Mouse (Mus musculus): ENCODE measurements around the gene Crtc1. TPM values are rescaled to one million over a fixed set of nuclear protein-coding genes. Genes with fewer than 3 reads are reported as not detected.

Gene Crtc1
- total RNA-seq (2021) = 100 to 1,000 TPM; 193 to 199 TPM
- long read RNA-seq, full-length matches to known transcripts = 209 of 446 reads
- long read RNA-seq, partial matches to known transcripts = 33 of 446 reads
- long read RNA-seq, other reads (novel, unspliced or antisense) = 204 of 446 reads

DNA sequence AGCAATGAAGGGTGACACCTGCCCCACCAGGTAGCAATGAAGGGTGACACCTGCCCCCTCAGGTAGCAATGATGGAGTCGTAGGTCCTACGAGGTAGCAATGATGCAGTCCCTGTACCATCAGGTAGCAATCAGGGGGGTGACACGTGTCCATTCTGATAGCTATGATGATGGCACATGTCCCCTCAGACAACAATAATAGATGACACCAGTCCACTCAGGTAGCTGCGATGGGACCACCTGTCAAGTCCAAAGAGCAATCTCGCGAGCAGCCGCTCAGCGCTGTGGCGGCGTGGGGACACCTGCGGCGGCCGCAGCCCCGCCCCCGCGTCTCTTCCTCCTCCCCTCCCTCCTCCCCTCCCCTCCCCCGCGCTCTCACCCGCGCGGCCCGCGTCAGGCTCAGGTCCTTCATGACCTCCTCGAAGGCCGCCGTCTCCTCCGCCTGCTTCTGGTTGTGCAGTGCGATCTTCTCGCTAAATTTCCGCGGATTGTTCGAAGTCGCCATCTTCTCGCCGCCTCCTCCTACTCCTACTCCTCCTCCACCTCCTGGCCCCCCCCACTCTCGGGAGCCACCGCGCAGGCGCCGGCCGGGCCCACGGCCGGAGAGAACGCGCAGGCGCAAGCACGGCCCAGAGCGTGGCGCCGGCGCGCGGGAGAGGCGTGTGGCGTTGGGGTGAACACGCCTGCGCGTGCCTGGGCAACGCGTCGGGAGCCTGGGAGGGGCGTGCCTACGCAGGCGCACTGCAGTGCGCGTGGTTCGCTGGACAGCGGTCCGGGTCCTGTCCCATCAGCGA, at the start of gene Crtc1:
Crtc1 (minus strand) TSS at position 525 of the 793 bp plus-strand sequence.
- DNase-seq (ENCODE audit: low spot score in 2 of 2) = peak; percentile 93 to 97

GRCm38 (mm10) chr8:70488931-70489470, 49.6 kb upstream of the Crtc1 start:
- DNase-seq (ENCODE audit: low spot score in 2 of 2) = no peak

- no peak for DNase-seq (ENCODE audit: low spot score in 2 of 2)
Observed at GRCm38 (mm10) chr8:70487993-70488796, 48.8 kb upstream of the Crtc1 start.

- DNase-seq (ENCODE audit: low spot score in 2 of 2) = peak; percentile 54 to 61
Observed at GRCm38 (mm10) chr8:70486941-70487520, 47.7 kb upstream of the Crtc1 start, which contains the start of gene Tmem59l. Tmem59l (minus strand) TSS chr8:70487358.

GRCm38 (mm10) chr8:70486191-70486681, 46.9 kb upstream of the Crtc1 start:
- no peak for DNase-seq (ENCODE audit: low spot score in 2 of 2)

DNA sequence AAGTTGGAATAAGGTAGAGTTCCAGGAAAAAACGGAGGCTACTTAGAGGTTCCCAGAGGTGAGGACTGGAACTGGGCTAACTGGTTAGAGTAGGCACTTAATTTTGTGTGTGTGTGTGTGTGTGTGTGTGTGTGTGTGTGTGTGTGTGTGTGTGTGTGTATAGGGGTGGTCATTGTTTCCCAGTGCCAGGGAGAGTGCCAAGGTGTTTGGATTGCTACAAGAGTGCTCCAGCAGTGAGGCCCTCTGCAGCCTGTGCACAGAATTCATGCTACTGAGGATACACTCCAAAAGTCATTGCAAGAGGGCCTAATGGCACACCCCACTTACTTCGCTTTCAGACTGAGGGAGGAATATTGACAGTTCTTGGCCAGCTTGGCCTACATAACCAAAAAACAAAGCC, 43.6 kb upstream of the Crtc1 start:
- DNase-seq (ENCODE audit: low spot score in 2 of 2) = no peak

- peak; percentile 73 to 93 for DNase-seq (ENCODE audit: low spot score in 2 of 2)
Observed at GRCm38 (mm10) chr8:70481908-70482307, 42.5 kb upstream of the Crtc1 start.

- DNase-seq (ENCODE audit: low spot score in 2 of 2) = no peak
Observed at GRCm38 (mm10) chr8:70477269-70477982, 38.0 kb upstream of the Crtc1 start.

DNA sequence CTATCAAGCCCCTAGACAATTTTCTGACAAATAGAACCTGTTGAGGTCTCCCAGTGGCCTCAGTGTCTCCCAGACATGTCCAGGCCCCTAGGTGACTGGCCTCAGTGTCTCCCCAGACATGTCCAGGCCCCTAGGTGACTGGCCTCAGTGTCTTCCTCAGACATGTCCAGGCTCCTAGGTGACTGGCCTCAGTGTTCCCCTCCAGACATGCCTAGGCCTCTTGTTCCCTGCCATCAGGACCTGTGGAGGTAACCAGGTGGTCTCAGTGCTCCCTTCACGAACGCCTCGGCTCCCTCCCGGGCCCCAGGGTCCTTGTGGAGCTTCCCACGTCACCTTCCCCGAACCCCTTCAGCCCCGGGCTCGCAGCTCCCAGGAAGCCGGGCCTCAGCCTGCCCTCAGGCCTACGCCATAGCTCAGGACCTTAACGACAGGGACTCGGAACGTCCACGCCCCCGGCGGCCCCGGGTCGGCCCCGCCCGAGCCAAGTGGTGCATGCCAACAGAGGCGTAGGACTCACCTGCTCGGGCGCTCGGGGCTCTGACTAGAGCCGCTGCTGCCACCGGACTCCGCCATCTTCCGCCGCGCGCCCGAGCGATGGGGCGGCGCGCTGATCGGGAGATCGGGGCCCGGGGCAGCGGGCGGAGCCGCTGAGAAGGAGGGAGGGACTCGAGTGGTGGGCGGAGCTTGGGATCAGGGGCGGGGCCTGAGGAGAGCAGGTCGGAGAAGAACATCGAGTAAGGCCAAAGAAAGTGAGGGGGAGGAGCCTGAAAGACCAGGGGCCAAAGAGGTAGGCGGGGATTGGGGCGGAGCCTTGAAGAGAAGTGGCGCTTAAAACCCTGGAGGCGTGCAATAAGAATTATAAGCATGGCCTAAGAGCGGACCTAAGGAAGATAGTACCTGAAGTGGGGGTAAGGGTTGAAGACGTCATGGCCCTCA, 37.2 kb upstream of the Crtc1 start, which contains the start of gene Klhl26:
Klhl26 (minus strand) TSS at position 636 of the 936 bp plus-strand sequence.
- peak; percentile 90 to 92 for DNase-seq (ENCODE audit: low spot score in 2 of 2)

GRCm38 (mm10) chr8:70471856-70472255, 32.5 kb upstream of the Crtc1 start:
- DNase-seq (ENCODE audit: low spot score in 2 of 2) = no peak

DNA sequence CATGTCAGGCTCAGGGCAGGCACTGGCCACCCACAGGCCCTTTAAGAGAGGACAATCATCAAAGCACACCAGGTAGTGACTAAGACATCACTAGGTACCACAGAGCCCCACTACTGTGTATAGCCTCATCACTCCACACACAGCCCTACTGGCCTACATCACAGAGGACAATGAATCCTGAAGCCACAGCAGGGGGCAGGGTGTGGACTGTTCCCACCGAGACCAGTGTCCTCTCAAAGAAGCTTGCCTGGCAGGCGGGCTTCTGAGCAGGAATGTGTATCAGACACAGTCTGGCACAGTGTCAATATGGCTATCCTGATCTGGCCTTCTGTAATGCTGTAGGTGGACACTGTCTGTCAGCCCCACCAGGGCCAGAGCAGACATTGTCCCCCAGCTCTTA, 30.6 kb upstream of the Crtc1 start:
- no peak for DNase-seq (ENCODE audit: low spot score in 2 of 2)

- no peak for DNase-seq (ENCODE audit: low spot score in 2 of 2)
Observed at GRCm38 (mm10) chr8:70469295-70469916, 30.0 kb upstream of the Crtc1 start.

DNA sequence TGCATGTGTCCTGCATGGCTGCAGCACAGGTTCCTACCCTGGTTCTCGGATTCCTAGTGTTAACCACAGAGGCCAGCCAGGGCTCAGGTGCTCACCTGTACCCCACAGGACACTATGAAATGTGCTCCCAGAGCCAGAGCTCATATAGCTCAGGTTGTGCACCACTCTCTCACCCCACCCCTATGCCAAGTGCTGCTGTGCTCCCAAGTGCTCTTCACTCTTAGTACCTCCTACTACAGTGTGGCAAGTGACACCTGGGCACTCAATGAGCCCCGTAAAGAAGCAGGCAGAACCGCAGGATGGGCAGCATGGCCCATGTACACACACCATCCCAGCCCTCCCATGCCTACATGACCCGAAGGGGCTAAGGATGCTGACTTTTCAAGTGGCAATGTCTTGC, 29.4 kb upstream of the Crtc1 start:
- no peak for DNase-seq (ENCODE audit: low spot score in 2 of 2)

- DNase-seq (ENCODE audit: low spot score in 2 of 2) = no peak
Observed at GRCm38 (mm10) chr8:70467907-70468306, 28.5 kb upstream of the Crtc1 start.

DNA sequence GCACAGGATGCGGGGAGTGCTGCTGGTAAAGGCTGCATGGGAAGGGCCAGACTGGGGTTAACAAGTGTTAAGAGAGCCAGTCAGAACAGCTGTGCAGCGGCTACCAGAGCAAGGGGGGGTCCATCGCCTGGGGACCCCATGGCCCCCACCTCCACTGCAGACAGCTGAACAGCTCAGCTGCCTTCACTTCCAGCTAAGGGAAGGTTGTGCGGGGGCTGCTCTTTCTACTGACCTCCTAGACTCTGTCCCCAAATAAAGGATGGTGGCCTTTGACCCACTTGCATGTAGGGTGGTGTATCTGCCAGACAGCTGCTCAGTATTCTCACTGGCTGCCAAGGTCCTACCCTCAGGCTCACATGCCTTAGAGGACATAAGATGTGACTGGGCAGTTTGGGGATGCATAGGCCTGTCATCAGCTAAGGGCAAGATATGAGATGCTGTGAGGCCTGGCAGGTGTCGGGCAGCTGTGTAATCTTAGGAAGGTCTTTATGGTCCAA, 27.9 kb upstream of the Crtc1 start:
- DNase-seq (ENCODE audit: low spot score in 2 of 2) = no peak

DNA sequence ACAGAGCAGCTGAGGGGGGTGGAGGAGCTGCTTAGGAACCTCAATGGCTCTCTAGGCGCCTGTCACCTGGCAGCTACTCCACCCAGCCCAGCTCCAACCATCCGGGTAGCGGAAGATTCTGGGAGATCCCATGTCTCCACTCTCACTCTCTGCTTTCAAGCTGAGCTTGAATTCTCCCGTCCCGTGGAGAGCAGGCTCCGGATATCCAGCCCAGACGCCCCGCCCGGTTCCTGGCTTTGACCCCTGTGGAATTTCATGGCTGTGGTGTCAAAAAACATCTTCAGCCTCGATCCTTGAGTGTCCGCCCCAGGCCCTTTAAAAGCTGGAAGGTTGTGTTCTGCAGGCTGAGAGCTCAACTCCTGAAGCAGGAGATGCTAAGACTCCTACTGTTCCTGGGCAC, 27.4 kb upstream of the Crtc1 start:
- no peak for DNase-seq (ENCODE audit: low spot score in 2 of 2)

GRCm38 (mm10) chr8:70466305-70466704, 26.9 kb upstream of the Crtc1 start:
- DNase-seq (ENCODE audit: low spot score in 2 of 2) = no peak

DNA sequence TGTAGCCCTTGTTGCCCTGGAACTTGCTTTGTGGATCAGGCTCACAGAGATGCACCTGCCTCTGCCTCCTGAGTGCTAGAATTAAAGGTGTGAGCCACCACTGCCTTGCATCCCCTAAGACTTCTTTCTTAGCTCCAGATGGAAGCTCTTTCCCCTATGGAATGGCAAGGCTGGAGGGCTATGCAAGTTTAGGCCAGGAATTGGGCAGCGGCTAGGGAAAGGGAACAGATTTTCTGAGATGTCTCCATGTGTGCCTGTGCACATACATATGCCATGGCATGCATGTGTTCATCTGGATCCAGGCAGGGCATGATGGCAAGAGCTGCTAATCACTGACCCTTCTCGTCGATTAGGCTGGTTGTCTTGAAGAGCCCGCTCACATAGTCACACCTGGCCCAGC, 26.3 kb upstream of the Crtc1 start:
- DNase-seq (ENCODE audit: low spot score in 2 of 2) = no peak

DNA sequence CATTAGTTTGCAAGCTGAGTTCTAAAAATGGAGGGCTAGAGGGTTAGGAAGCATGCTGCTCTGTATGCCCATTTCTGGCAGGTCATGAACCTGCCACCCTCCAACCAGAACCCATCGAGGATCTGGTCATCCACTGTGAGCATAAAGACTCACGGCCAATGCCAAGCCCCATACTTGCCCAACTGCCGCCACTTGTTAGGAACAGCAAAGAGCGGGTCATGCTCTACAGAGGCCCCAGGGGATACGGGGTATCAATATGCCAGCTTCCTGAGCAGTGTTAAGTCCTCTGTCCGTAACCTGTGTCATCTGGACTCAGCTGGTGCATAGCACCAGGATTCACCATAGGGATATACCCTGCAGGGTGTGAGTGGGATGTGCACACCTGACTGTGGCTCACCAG, 24.8 kb upstream of the Crtc1 start:
- DNase-seq (ENCODE audit: low spot score in 2 of 2) = no peak
